1 mouse cellular context compared by ENCODE assay signal in the genomic region with DNA sequence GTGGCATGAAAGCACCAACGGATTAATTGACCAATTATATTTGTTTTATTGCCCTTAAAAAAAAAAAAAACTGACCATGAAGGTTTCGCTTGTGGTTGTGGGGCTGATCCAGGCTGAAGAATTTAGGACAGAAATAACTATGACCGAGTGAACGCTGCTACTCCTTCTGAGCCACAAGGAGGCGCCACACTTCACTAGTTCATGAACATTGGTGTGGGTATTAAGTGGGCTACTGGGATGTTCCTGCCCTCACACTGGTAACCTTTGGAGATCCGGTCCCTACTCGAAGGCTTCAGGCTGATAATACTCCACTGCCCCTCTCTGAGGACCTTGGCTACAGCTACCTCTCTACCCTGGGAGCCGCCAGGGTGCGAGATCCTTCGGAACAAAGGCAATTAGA.
TF ChIP-seq lines count a peak whose summit lies in the region.

No protein-coding gene starts in this region.

TF ChIP-seq in MEL, 35 proteins besides CTCF, POLR2A, EP300 and RAD21 (continued from another document):
- TF ChIP-seq ETS1 (IDR thresholded peaks at IDR 0.05; ENCODE audit: low read depth, low read length): no peak
